Mouse (Mus musculus): ENCODE measurements at regions not wholly inside any gene's neighbourhood (a gene's known extent, or its start where the extent isn't known, plus 50 kb on each side); places are given as distances from the start of the nearest gene placed in this dataset.

DNA sequence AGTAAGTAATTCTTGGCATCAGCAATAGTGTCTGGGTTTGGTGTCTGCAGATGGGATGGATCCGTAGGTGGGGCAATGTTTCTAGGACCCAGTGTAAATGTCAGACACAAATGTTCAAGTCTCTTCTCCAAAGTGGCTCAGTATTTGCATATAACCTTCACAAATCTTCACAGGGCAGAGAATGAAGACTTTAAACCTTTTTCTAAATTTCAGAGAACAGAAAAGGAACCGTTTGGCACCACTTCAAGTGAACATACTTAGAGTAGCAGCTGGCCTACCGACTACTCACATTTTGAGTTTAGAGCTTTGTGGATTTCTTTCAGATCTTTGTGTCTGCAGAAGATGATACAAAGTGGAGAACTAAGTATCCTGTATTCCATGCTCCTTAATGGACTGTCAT lies 1319.5 kb upstream of the Adam24 start:
- Histone ChIP-seq H3K9me3 (replicated peaks; ENCODE audit: insufficient read depth, low read length) (no peaks in the 10 kb centered on the region), H3K27ac (ENCODE audit: control insufficient read depth, low read depth, low read length) (no peak overlapping the region), H3K27me3 (ENCODE audit: control insufficient read depth in 1 of 2, insufficient read depth in 2 of 2, low read length in 2 of 2) (no peaks in the 10 kb centered on the region), H3K36me3 (ENCODE audit: control insufficient read depth in 1 of 2, insufficient read depth in 2 of 2, low read length in 2 of 2) (no peaks in the 10 kb centered on the region), H3K9ac (ENCODE audit: control insufficient read depth, low read depth, low read length, poor library complexity, severe bottlenecking) (no peak overlapping the region), H3K4me3 (ENCODE audit: control insufficient read depth in 1 of 2, insufficient read depth in 1 of 2, low read depth in 2 of 2, low read length in 2 of 2) (no peak overlapping the region), H3K79me2 (ENCODE audit: control insufficient read depth, insufficient read depth, low read length, poor library complexity) (no peaks in the 10 kb centered on the region), H3K4me1 (ENCODE audit: control insufficient read depth in 1 of 2, insufficient read depth in 2 of 2, low read length in 2 of 2) (no peaks in the 10 kb centered on the region)
- DNase-seq (ENCODE audit: low read depth, low spot score), result no peak
- TF ChIP-seq TCF12 (IDR thresholded peaks at IDR 0.05; ENCODE audit: low read depth, low read length) (no peak), EP300 (IDR thresholded peaks at IDR 0.05; ENCODE audit: low read depth in 1 of 2, low read length in 2 of 2) (no peak), RAD21 (IDR thresholded peaks at IDR 0.05; ENCODE audit: low read depth, low read length) (no peak), ZNF384 (IDR thresholded peaks at IDR 0.05; ENCODE audit: low read depth, low read length) (no peak), MYC (IDR thresholded peaks at IDR 0.05; ENCODE audit: low read depth, low read length) (no peak), NELFE (IDR thresholded peaks at IDR 0.05; ENCODE audit: low read depth, low read length) (no peak), CHD2 (IDR thresholded peaks at IDR 0.05; ENCODE audit: low read length) (no peak), MYB (IDR thresholded peaks at IDR 0.05; ENCODE audit: low read depth, low read length) (no peak), ZC3H11A (IDR thresholded peaks at IDR 0.05; ENCODE audit: low read depth, low read length) (no peak), SMC3 (IDR thresholded peaks at IDR 0.05; ENCODE audit: low read depth, low read length) (no peak), MAZ (IDR thresholded peaks at IDR 0.05; ENCODE audit: low read depth, low read length) (no peak), UBTF (IDR thresholded peaks at IDR 0.05; ENCODE audit: borderline replicate concordance, insufficient read depth, low read depth, low read length) (no peak), KAT2A (conservative IDR thresholded peaks at IDR 0.05; ENCODE audit: low read depth, low read length) (no peak), POLR2AphosphoS5 (IDR thresholded peaks at IDR 0.05; ENCODE audit: borderline replicate concordance, low read depth, low read length) (no peak), E2F4 (IDR thresholded peaks at IDR 0.05; ENCODE audit: borderline replicate concordance, low read depth, low read length) (no peak), ZMIZ1 (IDR thresholded peaks at IDR 0.05; ENCODE audit: low read depth, low read length) (no peak)

DNA sequence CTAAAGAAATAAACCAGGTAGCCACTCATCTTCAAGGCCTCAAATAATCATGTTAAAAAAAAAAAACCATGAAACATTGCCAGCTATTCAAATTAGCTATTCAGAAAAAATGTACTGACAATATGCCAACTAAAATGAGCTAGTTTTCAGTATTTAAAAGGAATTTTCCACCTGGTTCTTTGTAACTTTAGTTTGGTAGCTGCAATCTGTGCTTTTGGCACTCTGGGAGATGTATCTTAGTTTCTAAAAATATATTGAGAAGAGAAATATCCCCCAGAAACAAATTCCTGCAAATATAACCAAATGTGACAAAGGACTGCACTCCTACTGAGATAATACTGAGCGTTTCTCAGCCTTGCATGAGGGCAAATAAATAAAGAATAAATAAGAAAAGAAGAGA lies 1317.8 kb upstream of the Adam24 start:
- TF ChIP-seq RAD21 (IDR thresholded peaks at IDR 0.05; ENCODE audit: low read depth, low read length), result no peak
- no peak for TF ChIP-seq NELFE (IDR thresholded peaks at IDR 0.05; ENCODE audit: low read depth, low read length)
- TF ChIP-seq EP300 (IDR thresholded peaks at IDR 0.05; ENCODE audit: low read depth in 1 of 2, low read length in 2 of 2), result no peak
- TF ChIP-seq USF1 (IDR thresholded peaks at IDR 0.05; ENCODE audit: low read depth, low read length), result no peak
- TF ChIP-seq CTCF (IDR thresholded peaks at IDR 0.05 in 2 of 3, conservative IDR thresholded peaks at IDR 0.05 in 1 of 3; ENCODE audit: control insufficient read depth in 1 of 3, insufficient read depth in 1 of 3, low read depth in 2 of 3, low read length in 3 of 3, poor library complexity in 1 of 3, severe bottlenecking in 1 of 3), result no peak
- no peak for TF ChIP-seq POLR2AphosphoS2 (IDR thresholded peaks at IDR 0.05; ENCODE audit: low read length)
- no peak for TF ChIP-seq SIN3A (IDR thresholded peaks at IDR 0.05; ENCODE audit: low read length)
- TF ChIP-seq TCF12 (IDR thresholded peaks at IDR 0.05; ENCODE audit: low read depth, low read length), result no peak
- TF ChIP-seq ZNF384 (IDR thresholded peaks at IDR 0.05; ENCODE audit: low read depth, low read length), result no peak
- no peak for TF ChIP-seq TBP (IDR thresholded peaks at IDR 0.05; ENCODE audit: low read depth, low read length)
- H3K9ac ChIP-seq (ENCODE audit: control insufficient read depth, low read depth, low read length, poor library complexity, severe bottlenecking), result no peak overlapping the region
- H3K4me3 ChIP-seq (ENCODE audit: control insufficient read depth in 1 of 2, insufficient read depth in 1 of 2, low read depth in 2 of 2, low read length in 2 of 2), result no peak overlapping the region
- no peaks in the 10 kb centered on the region for H3K79me2 ChIP-seq (ENCODE audit: control insufficient read depth, insufficient read depth, low read length, poor library complexity)
- H3K27ac ChIP-seq (ENCODE audit: control insufficient read depth, low read depth, low read length), result no peak overlapping the region
- no peaks in the 10 kb centered on the region for H3K9me3 ChIP-seq (replicated peaks; ENCODE audit: insufficient read depth, low read length)
- no peaks in the 10 kb centered on the region for H3K4me1 ChIP-seq (ENCODE audit: control insufficient read depth in 1 of 2, insufficient read depth in 2 of 2, low read length in 2 of 2)
- no peak for DNase-seq (ENCODE audit: low read depth, low spot score)
- no peaks in the 10 kb centered on the region for H3K36me3 ChIP-seq (ENCODE audit: control insufficient read depth in 1 of 2, insufficient read depth in 2 of 2, low read length in 2 of 2)
- H3K27me3 ChIP-seq (ENCODE audit: control insufficient read depth in 1 of 2, insufficient read depth in 2 of 2, low read length in 2 of 2), result no peaks in the 10 kb centered on the region

Measured in MEL (cell line).